Mouse (Mus musculus) lung, postnatal 0 days (tissue): ENCODE results near the gene Rfng. TPM values are rescaled to one million over a fixed set of nuclear protein-coding genes. Genes with fewer than 3 reads are reported as not detected.
A peak's percentile ranks its signal among the peaks of the same experiment; 100 is the strongest.
"Not testable (repeated sequence)": the region's sequence is repeated elsewhere in the genome, so short reads cannot be mapped to it uniquely, and the experiment has no call there.

Source experiments
- ATAC-seq: fragments of 200-750 bp; cut with Nextera tagmentation; 2 replicates; pipeline ENCODE4 v1.8.0; 2017; ENCODE audit warnings: moderate library complexity
- DNase-seq: peaks from one replicate; pipeline ENCODE4 v3.0.0-alpha.2; 2016; ENCODE audit warnings: low spot score
- H3K27ac ChIP-seq: fragments of 300-500 bp; sonication (generic); 2 replicates; pipeline ENCODE4 v1.5.1; 2014; ENCODE audit warnings: antibody characterized with exemption, mild to moderate bottlenecking, low read length, mixed read lengths
- H3K27me3 ChIP-seq: fragments of 300-500 bp; sonication (generic); replicated peaks from 2 replicates; pipeline ENCODE4 v1.6.1; 2014; ENCODE audit warnings: low read length, mixed read lengths; ENCODE audit not compliant: insufficient read depth
- H3K36me3 ChIP-seq: fragments of 300-500 bp; sonication (generic); 2 replicates; pipeline ENCODE4 v1.6.1; 2014; ENCODE audit warnings: low read length, mixed read lengths; ENCODE audit not compliant: insufficient read depth
- H3K4me1 ChIP-seq: fragments of 300-500 bp; sonication (generic); 2 replicates; pipeline ENCODE4 v1.6.1; 2014; ENCODE audit warnings: antibody characterized with exemption, low read depth, low read length, mixed read lengths; ENCODE audit not compliant: insufficient read depth
- H3K4me2 ChIP-seq: fragments of 300-500 bp; sonication (generic); replicated peaks from 2 replicates; pipeline ENCODE4 v1.6.1; 2014; ENCODE audit warnings: low read depth, mild to moderate bottlenecking, low read length, moderate library complexity, mixed read lengths
- H3K4me3 ChIP-seq: fragments of 300-500 bp; sonication (generic); 2 replicates; pipeline ENCODE4 v1.5.1; 2014; ENCODE audit warnings: low read depth, low read length
- H3K9ac ChIP-seq: fragments of 300-500 bp; sonication (generic); replicated peaks from 2 replicates; pipeline ENCODE4 v1.6.1; 2014; ENCODE audit warnings: low read depth, mild to moderate bottlenecking
- H3K9me3 ChIP-seq: fragments of 300-500 bp; sonication (generic); 2 replicates; pipeline ENCODE4 v1.6.1; 2016; ENCODE audit warnings: low read length, mixed read lengths
- CTCF ChIP-seq: IDR thresholded peaks from 2 replicates; pipeline ENCODE4 v1.5.1; 2016; ENCODE audit warnings: antibody characterized with exemption, mild to moderate bottlenecking
- EP300 ChIP-seq: IDR thresholded peaks from 2 replicates; pipeline ENCODE4 v1.6.1; 2016; ENCODE audit warnings: antibody characterized with exemption, mild to moderate bottlenecking, control low read depth
- WGBS: fragments of 180-500 bp; shearing (Covaris S2); extraction: QIAGEN DNeasy Blood & Tissue Kit; methylation state at CpG from one replicate; pipeline ENCODE4 v1.1.7; 2014; 5-methylcytosine and 5-hydroxymethylcytosine counted together
- polyA plus RNA-seq: library from polyadenylated mRNA; unstranded; fragments of >200 nt; fragmentation: Nextera tagmentation; extraction: Ambion mirVana; gene quantifications from 2 replicates; pipeline ENCODE4 v1.2.1, GENCODE M21; 2015

The Rfng gene
- polyA plus RNA-seq, 1 experiment from 2014 or later = 26.4 TPM

DNA sequence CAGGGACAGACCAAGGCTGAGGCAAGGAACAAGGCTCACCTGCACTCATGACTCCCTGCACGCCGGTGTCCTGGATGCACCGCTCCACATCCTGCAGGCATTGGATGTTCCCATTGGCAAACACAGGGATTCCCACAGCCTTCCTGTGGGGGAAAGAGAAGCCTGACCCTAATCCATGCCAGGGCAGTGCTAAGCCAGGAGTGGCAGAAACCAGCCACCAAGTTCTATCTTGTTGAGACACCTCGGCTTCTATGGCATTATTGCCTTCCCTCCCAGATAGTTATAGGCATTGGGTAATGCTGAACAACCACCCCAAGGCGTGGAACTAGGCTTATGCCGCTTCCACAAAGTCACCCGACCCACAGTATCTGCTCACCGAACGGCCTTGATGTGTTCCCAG, 8.6 kb upstream of the Rfng start:
- Histone ChIP-seq H3K36me3 (peaks cover 38% of the 10 kb centered on the region; the same call in 1 of the 2 replicates), H3K27ac (no peak overlapping the region), H3K9ac (no peak overlapping the region), H3K4me1 (peaks cover 9% of the 10 kb centered on the region), H3K4me2 (no peak overlapping the region), H3K4me3 (no peak overlapping the region), H3K27me3 (no peaks in the 10 kb centered on the region), H3K9me3 (no peaks in the 10 kb centered on the region)
- ATAC-seq = no peak
- no peak for DNase-seq
- WGBS = 91% methylated on average over 9 of the region's 9 CpGs
- no peak for TF ChIP-seq CTCF
- no peak for TF ChIP-seq EP300

DNA sequence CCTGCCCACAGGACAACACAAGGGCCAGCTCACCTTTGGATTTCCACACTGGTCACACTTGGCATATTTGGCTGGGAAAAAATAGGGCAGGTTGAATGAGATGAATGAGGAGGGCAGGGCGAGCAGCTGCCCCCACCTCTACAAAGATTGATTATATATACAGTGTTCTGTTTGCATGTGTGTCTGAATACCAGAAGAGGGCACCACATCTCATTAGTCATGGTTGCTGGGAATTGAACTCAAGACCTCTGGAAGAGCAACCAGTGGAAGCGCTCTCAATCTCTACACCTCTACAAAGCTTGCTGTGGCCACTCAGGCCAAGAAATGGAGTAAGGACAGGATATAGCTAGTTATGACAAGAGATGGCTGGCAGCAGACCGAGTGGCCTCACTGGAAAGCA, 5.8 kb upstream of the Rfng start:
- TF ChIP-seq EP300 (no peak), CTCF (peak; percentile 32)
- no peak overlapping the region for H3K4me3 ChIP-seq
- H3K9ac ChIP-seq = no peak overlapping the region
- ATAC-seq = no peak
- WGBS = 76% methylated on average over 3 of the region's 3 CpGs
- peaks cover 47% of the 10 kb centered on the region; the same call in 1 of the 2 replicates for H3K36me3 ChIP-seq
- H3K27me3 ChIP-seq = no peaks in the 10 kb centered on the region
- H3K4me2 ChIP-seq = no peak overlapping the region
- no peak overlapping the region for H3K27ac ChIP-seq
- H3K4me1 ChIP-seq = peaks cover 6% of the 10 kb centered on the region; the same call in 1 of the 2 replicates
- no peaks in the 10 kb centered on the region for H3K9me3 ChIP-seq
- no peak for DNase-seq

DNA sequence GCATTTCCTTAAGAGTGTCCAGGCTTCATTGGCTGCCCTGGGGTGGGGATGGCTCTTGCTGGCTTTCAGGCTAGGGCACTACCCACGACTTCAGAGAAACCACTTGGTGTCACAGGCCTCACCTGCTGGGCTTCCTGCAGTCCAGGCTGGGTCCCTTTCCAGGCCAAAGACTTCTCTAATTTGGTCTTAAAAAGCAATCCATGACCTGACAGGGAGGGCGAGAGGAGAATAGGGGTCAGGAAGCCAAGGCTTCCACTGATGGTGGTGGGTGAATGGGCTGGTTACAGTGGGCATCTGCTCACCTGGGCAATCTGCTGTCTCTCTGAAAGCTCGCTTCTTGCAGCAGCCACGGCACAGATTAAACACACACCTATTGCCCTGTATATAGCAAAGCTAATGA, 5.3 kb upstream of the Rfng start:
- no peak for ATAC-seq
- H3K27me3 ChIP-seq = no peaks in the 10 kb centered on the region
- TF ChIP-seq EP300 (no peak), CTCF (no peak)
- no peaks in the 10 kb centered on the region for H3K9me3 ChIP-seq
- H3K4me1 ChIP-seq = peaks cover 7% of the 10 kb centered on the region; the same call in 1 of the 2 replicates
- H3K4me3 ChIP-seq = no peak overlapping the region
- H3K4me2 ChIP-seq = no peak overlapping the region
- H3K9ac ChIP-seq = no peak overlapping the region
- no peak for DNase-seq
- 86% methylated on average over 4 of the region's 4 CpGs for WGBS
- peaks cover 47% of the 10 kb centered on the region; the same call in 1 of the 2 replicates for H3K36me3 ChIP-seq
- no peak overlapping the region for H3K27ac ChIP-seq

DNA sequence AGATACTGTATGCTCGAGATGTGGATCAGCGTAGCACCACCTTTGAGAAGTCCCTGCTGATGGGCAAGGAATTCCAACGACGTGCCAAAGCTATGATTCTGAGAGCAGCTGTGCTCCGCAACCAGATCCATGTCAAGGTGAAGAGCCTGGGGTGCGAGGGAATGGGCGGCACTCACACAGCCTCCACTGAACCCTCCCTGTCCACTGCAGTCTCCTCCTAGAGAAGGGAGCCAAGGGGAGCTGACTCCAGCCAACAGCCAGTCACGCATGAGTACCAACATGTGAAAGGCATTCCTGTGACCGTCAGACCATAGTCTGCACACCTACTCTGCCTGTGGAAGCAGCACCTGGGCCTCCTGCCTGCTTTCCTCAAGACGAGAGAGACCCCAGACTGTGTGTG, 4.5 kb upstream of the Rfng start:
- H3K36me3 ChIP-seq = peaks cover 42% of the 10 kb centered on the region; the same call in 1 of the 2 replicates
- WGBS = 83% methylated on average over 9 of the region's 10 CpGs
- not testable (repeated sequence) for H3K4me1 ChIP-seq, H3K4me3 ChIP-seq, ATAC-seq, H3K27me3 ChIP-seq, H3K4me2 ChIP-seq, H3K9ac ChIP-seq, H3K9me3 ChIP-seq, H3K27ac ChIP-seq, DNase-seq

DNA sequence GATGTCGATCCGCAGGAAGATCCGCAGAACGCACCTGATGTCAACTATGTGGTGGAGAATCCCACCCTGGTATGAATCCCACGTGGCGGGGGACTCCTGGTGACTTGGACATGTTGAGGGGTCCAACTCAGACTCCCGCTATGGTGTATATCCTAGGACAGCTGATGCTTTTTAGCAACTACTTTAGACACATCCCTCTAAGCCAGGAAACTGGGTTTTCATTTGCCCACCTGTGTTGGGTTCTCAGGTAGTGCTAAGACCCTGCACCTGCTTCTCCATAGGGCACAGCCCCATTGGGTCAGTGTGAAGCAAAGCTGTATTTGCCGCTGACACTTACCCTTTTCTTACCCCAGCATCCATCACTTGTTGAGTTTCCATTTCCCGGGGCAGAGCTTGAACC, 1.1 kb upstream of the Rfng start:
- H3K4me1 ChIP-seq = peaks cover 13% of the 10 kb centered on the region; the same call in 1 of the 2 replicates
- no peaks in the 10 kb centered on the region for H3K9me3 ChIP-seq
- H3K27ac ChIP-seq = peak overlapping the region; percentile 82; the same call in 1 of the 2 replicates
- H3K9ac ChIP-seq = peak overlapping the region; percentile 84
- H3K36me3 ChIP-seq = peaks cover 17% of the 10 kb centered on the region; the same call in 1 of the 2 replicates
- no peak for TF ChIP-seq EP300
- no peaks in the 10 kb centered on the region for H3K27me3 ChIP-seq
- ATAC-seq = no peak
- WGBS = 29% methylated on average over 9 of the region's 9 CpGs
- peak overlapping the region; percentile 99 for H3K4me2 ChIP-seq
- DNase-seq = no peak
- H3K4me3 ChIP-seq = peak overlapping the region; percentile 80

DNA sequence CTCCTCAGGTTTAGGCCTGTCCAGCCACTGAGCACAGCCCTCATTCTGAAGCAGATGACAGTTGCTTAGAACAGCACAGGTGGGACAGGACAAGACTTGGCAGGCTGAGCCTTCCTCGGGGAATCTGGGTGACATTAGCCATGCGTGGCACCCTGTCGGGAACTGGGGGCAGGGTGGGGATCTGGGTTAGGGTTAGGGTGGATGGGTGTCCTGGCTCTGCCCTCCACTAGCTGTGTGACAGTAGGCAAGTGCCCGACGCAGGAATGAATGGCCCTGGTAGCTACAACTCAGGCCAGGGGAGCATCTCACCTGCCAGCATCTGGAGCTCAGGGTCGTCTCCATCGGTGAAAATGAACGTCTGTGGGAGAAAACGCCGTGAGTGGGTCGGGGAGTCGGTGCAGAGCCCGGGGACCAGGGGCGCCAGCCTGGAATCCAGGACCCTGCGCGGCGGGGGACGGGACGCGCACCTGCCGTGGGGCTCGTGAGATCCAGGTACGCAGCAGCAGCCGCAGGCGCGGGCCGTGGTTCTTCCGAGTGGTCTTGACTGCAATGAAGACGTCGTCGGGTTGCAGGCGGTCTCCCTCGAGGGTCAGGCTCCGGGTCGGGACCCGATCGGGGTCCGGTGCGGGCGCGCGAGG, 462 bp downstream of the Rfng start:
- peak overlapping the region; percentile 80 for H3K4me3 ChIP-seq
- H3K4me1 ChIP-seq = peaks cover 13% of the 10 kb centered on the region; the same call in 1 of the 2 replicates
- H3K27me3 ChIP-seq = no peaks in the 10 kb centered on the region
- 4% methylated on average over 31 of the region's 42 CpGs for WGBS
- 0 out of 2 replicates have a peak, but pooled peaks cover 10% of the 10 kb centered on the region for H3K36me3 ChIP-seq
- H3K27ac ChIP-seq = peak overlapping the region; percentile 82
- no peak for TF ChIP-seq CTCF
- DNase-seq (no peak), ATAC-seq (peak; percentile 9; the same call in 1 of the 2 replicates)
- peak overlapping the region; percentile 99 for H3K4me2 ChIP-seq
- peak overlapping the region; percentile 84 for H3K9ac ChIP-seq
- no peaks in the 10 kb centered on the region for H3K9me3 ChIP-seq

DNA sequence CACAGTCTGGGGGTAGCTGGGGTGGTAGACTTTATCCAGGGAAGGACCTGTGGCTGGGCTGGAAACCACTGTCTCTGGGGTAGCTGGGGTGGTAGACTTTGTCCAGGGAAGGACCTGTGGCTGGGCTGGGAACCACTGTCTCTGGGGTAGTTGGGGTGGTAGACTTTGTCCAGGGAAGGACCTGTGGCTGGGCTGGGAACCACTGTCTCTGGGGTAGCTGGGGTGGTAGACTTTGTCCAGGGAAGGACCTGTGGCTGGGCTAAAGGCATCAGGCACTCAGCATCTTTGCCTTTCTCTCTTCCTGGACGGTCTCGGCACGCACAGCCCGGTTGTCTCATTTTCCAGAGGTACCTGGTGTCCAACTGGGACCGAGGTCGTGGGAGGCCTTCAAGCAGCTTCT, 2.6 kb downstream of the Rfng start:
- peaks cover 13% of the 10 kb centered on the region; the same call in 1 of the 2 replicates for H3K4me1 ChIP-seq
- H3K27ac ChIP-seq, H3K36me3 ChIP-seq, H3K4me2 ChIP-seq, ATAC-seq, H3K9me3 ChIP-seq, H3K9ac ChIP-seq, H3K27me3 ChIP-seq, DNase-seq, H3K4me3 ChIP-seq: not testable (repeated sequence)
- WGBS = 100% methylated on average over 5 of the region's 6 CpGs
